Mouse (Mus musculus) CH12.LX (cell line): ENCODE measurements around the gene Tomm22. TPM values are rescaled to one million over a fixed set of nuclear protein-coding genes. Genes with fewer than 3 reads are reported as not detected.

Source experiments
- DNase-seq: peaks from one replicate; pipeline ENCODE4 v3.0.0-alpha.2; 2013; ENCODE audit errors: extremely low read depth
- H3K27ac ChIP-seq: 2 replicates; pipeline ENCODE4 v1.5.1; 2012; ENCODE audit warnings: low read depth, mild to moderate bottlenecking, control low read depth, moderate library complexity; ENCODE audit not compliant: insufficient read depth
- H3K27me3 ChIP-seq: replicated peaks from 2 replicates; pipeline ENCODE3; 2012; ENCODE audit warnings: inconsistent platforms
- H3K36me3 ChIP-seq, 2 experiments: replicated peaks in 1 of 2; 2 replicates each; pipeline versions ENCODE3 to v1.6.1; 2012; ENCODE audit warnings: inconsistent platforms in 1 of 2, low read length in 1 of 2, mild to moderate bottlenecking in 1 of 2, mixed read lengths in 1 of 2, moderate library complexity in 1 of 2; ENCODE audit not compliant: control insufficient read depth in 1 of 2, insufficient read depth in 1 of 2
- H3K4me1 ChIP-seq, 2 experiments: 2 replicates each; pipeline ENCODE4 v1.6.1; 2012; ENCODE audit warnings: inconsistent platforms in 1 of 2, moderate library complexity in 1 of 2; ENCODE audit not compliant: insufficient read depth in 2 of 2, control insufficient read depth in 1 of 2
- H3K4me2 ChIP-seq: 2 replicates; pipeline ENCODE4 v1.6.1; 2012; ENCODE audit warnings: low read depth, mild to moderate bottlenecking, control low read depth; ENCODE audit not compliant: poor library complexity, insufficient read depth, severe bottlenecking
- H3K4me3 ChIP-seq, 3 experiments: fragments of 150-350 bp in 1 of 3; sonication (generic) in 1 of 3; replicated peaks in 1 of 3; 2 replicates each; pipeline versions ENCODE3 to v1.5.1; 2011 to 2012; ENCODE audit warnings: low read depth in 2 of 3, low read length in 2 of 3, mild to moderate bottlenecking in 2 of 3, moderate library complexity in 2 of 3, control low read depth in 1 of 3, improper control_type of control experiment in 1 of 3, inconsistent platforms in 1 of 3, mixed read lengths in 1 of 3; ENCODE audit not compliant: poor library complexity in 1 of 3
- H3K79me2 ChIP-seq: replicated peaks from 2 replicates; pipeline ENCODE4 v1.6.1; 2012; ENCODE audit warnings: mild to moderate bottlenecking, moderate library complexity; ENCODE audit not compliant: control insufficient read depth, poor library complexity, insufficient read depth, severe bottlenecking; ENCODE audit errors: extremely low read depth
- H3K9ac ChIP-seq: 2 replicates; pipeline ENCODE4 v1.6.1; 2012; ENCODE audit warnings: low read depth, mild to moderate bottlenecking, control low read depth, moderate library complexity; ENCODE audit not compliant: insufficient read depth
- H3K9me3 ChIP-seq: replicated peaks from 2 replicates; pipeline ENCODE3; 2012; ENCODE audit warnings: low read length, inconsistent platforms, mixed read lengths
- BHLHE40 ChIP-seq: IDR thresholded peaks from 2 replicates; pipeline ENCODE4 v1.6.1; 2011; ENCODE audit warnings: mild to moderate bottlenecking, low read depth, low read length, improper control_type of control experiment
- CHD1 ChIP-seq: IDR thresholded peaks from 2 replicates; pipeline ENCODE4 v1.6.1; 2012; ENCODE audit warnings: low read depth, low read length, improper control_type of control experiment, inconsistent platforms
- CHD2 ChIP-seq: IDR thresholded peaks from 2 replicates; pipeline ENCODE4 v1.6.1; 2011; ENCODE audit warnings: low read length, improper control_type of control experiment
- CTCF ChIP-seq, 2 experiments: IDR thresholded peaks in 1 of 2; conservative IDR thresholded peaks in 1 of 2; 2 replicates each; pipeline ENCODE4 v1.5.1; 2011 to 2012; ENCODE audit warnings: low read depth in 2 of 2, low read length in 2 of 2, improper control_type of control experiment in 1 of 2, inconsistent platforms in 1 of 2, mild to moderate bottlenecking in 1 of 2, moderate library complexity in 1 of 2
- E2F4 ChIP-seq: IDR thresholded peaks from 2 replicates; pipeline ENCODE4 v1.6.1; 2011; ENCODE audit warnings: low read depth, low read length, improper control_type of control experiment; ENCODE audit not compliant: insufficient replicate concordance
- GABPA ChIP-seq: IDR thresholded peaks from 2 replicates; pipeline ENCODE4 v1.6.1; 2012; ENCODE audit warnings: low read depth, low read length, improper control_type of control experiment, inconsistent platforms; ENCODE audit not compliant: insufficient replicate concordance
- IRF4 ChIP-seq: IDR thresholded peaks from 2 replicates; pipeline ENCODE4 v1.6.1; 2014; ENCODE audit warnings: low read depth, mild to moderate bottlenecking, inconsistent platforms, low read length, improper control_type of control experiment
- JUN ChIP-seq: IDR thresholded peaks from 2 replicates; pipeline ENCODE4 v1.6.1; 2011; ENCODE audit warnings: low read depth, mild to moderate bottlenecking, low read length, improper control_type of control experiment, moderate library complexity; ENCODE audit not compliant: insufficient read depth
- MAFK ChIP-seq: IDR thresholded peaks from 2 replicates; pipeline ENCODE4 v1.6.1; 2011; ENCODE audit warnings: low read length, improper control_type of control experiment; ENCODE audit not compliant: insufficient replicate concordance
- POLR2AphosphoS2 ChIP-seq: IDR thresholded peaks from 2 replicates; pipeline ENCODE4 v1.6.1; 2011; ENCODE audit warnings: low read depth, low read length, improper control_type of control experiment
- RAD21 ChIP-seq: IDR thresholded peaks from 2 replicates; pipeline ENCODE4 v1.6.1; 2011; ENCODE audit warnings: low read depth, mild to moderate bottlenecking, low read length, improper control_type of control experiment, moderate library complexity
- RCOR1 ChIP-seq: conservative IDR thresholded peaks from 2 replicates; pipeline ENCODE4 v1.6.1; 2012; ENCODE audit warnings: low read depth, mild to moderate bottlenecking, inconsistent platforms, low read length, improper control_type of control experiment
- SMC3 ChIP-seq: IDR thresholded peaks from 2 replicates; pipeline ENCODE4 v1.6.1; 2011; ENCODE audit warnings: low read depth, low read length, improper control_type of control experiment
- TCF12 ChIP-seq: IDR thresholded peaks from 2 replicates; pipeline ENCODE4 v1.6.1; 2014; ENCODE audit warnings: low read depth, mild to moderate bottlenecking, inconsistent platforms, low read length, improper control_type of control experiment
- UBTF ChIP-seq: IDR thresholded peaks from 2 replicates; pipeline ENCODE4 v1.6.1; 2012; ENCODE audit warnings: low read depth, mild to moderate bottlenecking, inconsistent platforms, low read length, improper control_type of control experiment, moderate library complexity
- USF1 ChIP-seq: IDR thresholded peaks from 2 replicates; pipeline ENCODE4 v1.6.1; 2014; ENCODE audit warnings: low read depth, mild to moderate bottlenecking, inconsistent platforms, low read length, improper control_type of control experiment
- ZC3H11A ChIP-seq: IDR thresholded peaks from 2 replicates; pipeline ENCODE4 v1.6.1; 2012; ENCODE audit warnings: low read depth, mild to moderate bottlenecking, inconsistent platforms, low read length, improper control_type of control experiment
- ZKSCAN1 ChIP-seq: IDR thresholded peaks from 2 replicates; pipeline ENCODE4 v1.6.1; 2012; ENCODE audit warnings: low read depth, inconsistent platforms, low read length, improper control_type of control experiment, borderline replicate concordance
- dilution Hi-C: fragments of 300-500 bp; cut with MboI; formaldehyde crosslinking; loops from 2 replicates; pipeline ENCODE4 v1.14.3; 2020; ENCODE audit warnings: low sequenced_read_pairs; ENCODE audit not compliant: extremely low pct_unique_long_range_greater_than_20kb, extremely low pct_ligation_motif_present
- in situ Hi-C: fragments of 300-500 bp; cut with MboI; formaldehyde crosslinking; loops from 3 replicates; pipeline ENCODE4 v1.14.3; 2019; ENCODE audit warnings: low sequenced_read_pairs, low pct_ligation_motif_present, low pct_unique_long_range_greater_than_20kb, mixed read lengths
- polyA plus RNA-seq: library from polyadenylated mRNA; unstranded; fragments of >175 nt; gene quantifications from 2 replicates; pipeline ENCODE4 v1.2.1, GENCODE M21; 2012; ENCODE audit warnings: low read depth; ENCODE audit not compliant: insufficient read length
- total RNA-seq, 2 experiments: library from RNA; depleted of rRNA; stranded (reverse); fragments of 300-350 nt in 1 of 2; fragments of >200 nt in 1 of 2; gene quantifications; 2 replicates each; pipeline ENCODE4 v1.2.3; 2012 to 2014

Gene Tomm22
- total and polyA plus RNA-seq, 3 experiments, result 109 to 496 (median 234) TPM

DNA sequence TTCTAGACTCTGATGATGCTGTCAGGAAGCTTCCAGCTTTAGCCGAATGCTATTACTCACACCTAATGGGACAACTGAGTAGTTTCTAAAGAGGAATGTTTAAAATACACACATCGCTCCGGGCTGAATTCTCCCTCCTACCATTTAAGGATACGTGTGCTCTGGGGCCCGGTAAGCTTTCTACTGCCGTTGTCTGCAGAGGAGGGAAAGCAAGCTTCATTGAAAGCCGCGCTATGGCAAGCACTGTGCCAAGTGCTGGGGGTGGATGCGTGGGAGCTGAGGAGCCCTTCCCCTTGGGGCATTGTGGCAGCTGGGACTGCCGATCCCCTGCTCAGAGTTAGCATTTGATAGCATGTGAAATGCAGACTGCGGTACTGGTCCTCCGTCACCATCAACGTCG lies 14.2 kb upstream of the Tomm22 start:
- no peak overlapping the region for H3K27ac ChIP-seq
- no peaks in the 10 kb centered on the region for H3K27me3 ChIP-seq
- DNase-seq, result no peak
- H3K4me2 ChIP-seq, result no peak overlapping the region
- H3K9ac ChIP-seq, result no peak overlapping the region
- H3K79me2 ChIP-seq, result no peaks in the 10 kb centered on the region
- TF ChIP-seq JUN (no peak), UBTF (no peak), ZKSCAN1 (no peak), USF1 (no peak), RAD21 (no peak), POLR2AphosphoS2 (no peak), SMC3 (no peak), CHD1 (no peak), IRF4 (no peak), GABPA (no peak), E2F4 (no peak), MAFK (no peak), CHD2 (no peak), RCOR1 (no peak), BHLHE40 (no peak), TCF12 (no peak), ZC3H11A (no peak)
- H3K9me3 ChIP-seq, result peaks cover 2% of the 10 kb centered on the region
- no peak overlapping the region for H3K4me3 ChIP-seq
- no peaks in the 10 kb centered on the region for H3K36me3 ChIP-seq
- dilution Hi-C loops (no loop called here), in situ Hi-C loops (no loop called here)
- peaks cover 3 to 11% of the 10 kb centered on the region in 2 experiments; a peak in 3 of 4 replicates for H3K4me1 ChIP-seq

DNA sequence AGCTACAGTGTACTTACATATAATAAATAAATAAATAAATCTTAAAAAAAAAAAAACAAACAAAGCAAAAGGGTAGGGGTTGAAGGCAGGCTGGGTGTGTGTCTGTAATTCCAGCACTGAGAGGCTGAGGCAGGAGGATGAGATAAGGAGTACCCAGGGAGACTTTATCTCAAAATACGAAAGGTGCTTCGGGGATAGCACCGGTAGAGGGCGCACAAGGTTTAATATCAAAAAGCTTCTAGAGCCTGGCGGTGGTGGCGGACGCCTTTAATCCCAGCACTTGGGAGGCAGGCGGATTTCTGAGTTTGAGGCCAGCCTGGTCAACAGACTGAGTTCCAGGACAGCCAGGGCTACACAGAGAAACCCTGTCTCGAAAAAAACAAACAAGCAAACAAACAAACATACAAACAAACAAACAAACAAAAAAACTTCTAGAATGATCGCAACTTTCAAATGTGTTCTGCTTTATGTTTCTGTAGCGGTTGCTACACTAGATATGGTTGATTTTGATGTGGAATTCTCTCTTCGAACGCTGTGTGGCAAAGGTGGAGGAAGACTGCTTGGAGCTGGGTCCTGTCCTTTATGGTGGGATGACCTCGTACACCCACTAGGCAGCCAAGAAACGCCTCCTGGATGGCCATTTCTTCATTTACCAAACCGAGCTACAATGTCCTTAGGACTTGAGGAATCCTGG lies 12.7 kb upstream of the Tomm22 start:
- peak; percentile 39 to 75; a peak in 3 of 4 replicates for TF ChIP-seq CTCF (conservative IDR thresholded peaks at IDR 0.05 in 1 of 2, IDR thresholded peaks at IDR 0.05 in 1 of 2; ENCODE audit: low read depth in 2 of 2, low read length in 2 of 2)
- TF ChIP-seq RAD21, result peak; percentile 54
- TF ChIP-seq SMC3, result peak; percentile 29
- no peak for TF ChIP-seq IRF4
- H3K36me3 ChIP-seq, result peaks cover 4 to 11% of the 10 kb centered on the region in 2 experiments
- H3K4me2 ChIP-seq, result peak overlapping the region; percentile 74
- in situ Hi-C loops (no loop called here), dilution Hi-C loops (no loop called here)
- H3K27ac ChIP-seq, result no peak overlapping the region
- peak overlapping the region; percentile 67 to 87 (median 78) for H3K4me3 ChIP-seq
- H3K4me1 ChIP-seq, result peaks cover 3 to 11% of the 10 kb centered on the region in 2 experiments; a peak in 3 of 4 replicates
- H3K27me3 ChIP-seq, result no peaks in the 10 kb centered on the region
- DNase-seq, result peak; percentile 88
- H3K9me3 ChIP-seq, result peaks cover 7% of the 10 kb centered on the region
- peak overlapping the region; percentile 50; the same call in 1 of the 2 replicates for H3K9ac ChIP-seq
- no peaks in the 10 kb centered on the region for H3K79me2 ChIP-seq
